Comparison of ENCODE assay signal across 16 mouse cellular contexts in the genomic region with DNA sequence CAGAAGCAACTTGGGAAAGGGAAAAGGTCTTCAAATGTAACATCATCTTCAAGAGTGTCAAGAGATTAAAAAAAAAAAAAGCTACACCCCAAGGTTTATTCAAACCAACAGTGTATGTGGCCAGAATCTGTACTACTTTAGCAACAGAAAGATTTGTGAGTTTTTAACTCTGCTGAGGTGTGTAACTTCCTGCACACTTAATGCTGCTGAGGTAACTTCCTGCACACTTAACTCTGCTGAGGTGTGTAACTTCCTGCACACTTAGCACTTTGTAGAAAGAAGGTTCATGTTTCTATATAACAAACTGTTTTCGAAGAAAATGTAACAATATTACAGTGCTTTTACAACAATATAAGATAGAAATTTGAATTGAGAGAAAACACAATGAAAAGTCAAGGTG.
"Had no signal": no experiment of that assay in that cellular context is flagged by ENCODE, and none has a peak within 500 bp of the region (broad histone marks: within the 10 kb centered on the region; RNA-seq: fewer than 3 reads in every experiment).

No protein-coding gene starts in this region.

- H3K9me3 ChIP-seq: megakaryocyte, embryonic 14.5 days; midbrain, embryonic 13.5 days; midbrain, embryonic 15.5 days; neural tube, embryonic 12.5 days; stomach, embryonic 15.5 days had no signal

- H3K4me1 ChIP-seq: midbrain, embryonic 13.5 days; midbrain, embryonic 15.5 days; neural tube, embryonic 12.5 days; stomach, embryonic 15.5 days had no signal

- H3K4me2 ChIP-seq: lung, embryonic 14.5 days; midbrain, embryonic 11.5 days; midbrain, embryonic 13.5 days; midbrain, embryonic 15.5 days; neural tube, embryonic 12.5 days; stomach, embryonic 15.5 days had no signal

- H3K27me3 ChIP-seq: megakaryocyte, embryonic 14.5 days; midbrain, embryonic 13.5 days; midbrain, embryonic 15.5 days; neural tube, embryonic 12.5 days; stomach, embryonic 15.5 days had no signal

- H3K36me3 ChIP-seq: midbrain, embryonic 13.5 days; midbrain, embryonic 15.5 days; neural tube, embryonic 12.5 days; stomach, embryonic 15.5 days had no signal

- H3K4me3 ChIP-seq: megakaryocyte, embryonic 14.5 days; midbrain, embryonic 13.5 days; midbrain, embryonic 15.5 days; neural tube, embryonic 12.5 days; stomach, embryonic 15.5 days had no signal

- H3K27ac ChIP-seq: liver, embryonic 14.5 days; midbrain, embryonic 13.5 days; midbrain, embryonic 15.5 days; neural tube, embryonic 12.5 days; stomach, embryonic 15.5 days; stomach, postnatal 0 days had no signal

- DNase-seq: lung, adult 18-20 months; lung, embryonic 14.5 days; lung, postnatal 10 days; lung, postnatal 4 days; right cerebral cortex, postnatal 14 days; thymus, adult 2 months; thymus, postnatal 14 days; thymus, postnatal 36 days had no signal

- ATAC-seq: midbrain, embryonic 13.5 days; midbrain, embryonic 15.5 days had no signal

- H3K9ac ChIP-seq: liver, embryonic 14.5 days; lung, embryonic 14.5 days; midbrain, embryonic 13.5 days; midbrain, embryonic 15.5 days; neural tube, embryonic 12.5 days; stomach, embryonic 15.5 days had no signal
